23 mouse cellular contexts compared by ENCODE assay signal in the genomic region with DNA sequence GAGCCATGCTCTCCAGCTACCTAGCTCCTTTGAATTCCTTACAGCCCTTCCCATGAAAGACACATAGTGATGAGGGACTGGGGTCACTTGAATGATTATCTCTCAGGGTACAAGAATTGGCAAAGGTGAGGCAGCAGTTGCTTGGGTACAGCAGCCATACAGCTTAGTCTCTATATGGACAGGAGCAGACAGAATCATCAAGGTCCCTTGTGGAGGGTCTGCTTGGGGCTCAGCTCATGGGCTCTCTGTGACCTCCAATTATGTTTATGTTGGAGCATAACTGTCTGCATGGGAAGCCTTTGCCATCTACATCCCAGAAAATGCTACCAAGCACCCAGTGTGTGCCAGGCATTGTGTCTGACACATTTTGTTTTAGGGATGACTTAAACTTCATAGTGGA.
"Had no signal": no experiment of that assay in that cellular context is flagged by ENCODE, and none has a peak within 500 bp of the region (broad histone marks: within the 10 kb centered on the region; RNA-seq: fewer than 3 reads in every experiment).

No protein-coding gene starts in this region.

- H3K27ac ChIP-seq: gastrocnemius, adult 2 months; heart, embryonic 10.5 days; hindbrain, embryonic 14.5 days; intestine, embryonic 15.5 days; layer of hippocampus, adult 2 months; left cerebral cortex, adult 2 months; limb, embryonic 10.5 days; limb, embryonic 12.5 days had no signal

- ATAC-seq: hindbrain, embryonic 16.5 days; inflammation-experienced regulatory T-cells, adult 6 months; intestine, embryonic 15.5 days; intestine, postnatal 0 days had no signal

- H3K4me1 ChIP-seq: intestine, embryonic 15.5 days; limb, embryonic 10.5 days; limb, embryonic 12.5 days had no signal

- H3K9ac ChIP-seq: heart, embryonic 12.5 days; hindbrain, embryonic 14.5 days; intestine, embryonic 15.5 days; limb, embryonic 12.5 days had no signal

- H3K27me3 ChIP-seq: heart, embryonic 12.5 days; intestine, embryonic 15.5 days; limb, embryonic 12.5 days had no signal

- DNase-seq: gastrocnemius, adult 2 months; gastrocnemius, postnatal 10 days; gastrocnemius, postnatal 25 days; heart, adult 18-20 months; heart, postnatal 10 days; heart, postnatal 4 days; kidney, adult 18-20 months; kidney, adult 8-10 months; kidney, postnatal 10 days; kidney, postnatal 25 days; kidney, postnatal 4 days; liver had no signal

- H3K4me2 ChIP-seq: heart, embryonic 12.5 days; hindbrain, embryonic 14.5 days; intestine, embryonic 15.5 days; limb, embryonic 12.5 days had no signal

- H3K9me3 ChIP-seq: heart, embryonic 10.5 days; heart, embryonic 12.5 days; intestine, embryonic 15.5 days; limb, embryonic 10.5 days; limb, embryonic 12.5 days had no signal

- H3K4me3 ChIP-seq: gastrocnemius, adult 2 months; heart, embryonic 10.5 days; heart, embryonic 12.5 days; intestine, embryonic 15.5 days; layer of hippocampus, adult 2 months; left cerebral cortex, adult 2 months; limb, embryonic 10.5 days; limb, embryonic 12.5 days had no signal

- H3K36me3 ChIP-seq: heart, embryonic 10.5 days; heart, embryonic 12.5 days; intestine, embryonic 15.5 days; limb, embryonic 10.5 days; limb, embryonic 12.5 days had no signal
